Mouse (Mus musculus): Measurements from ENCODE around the gene Slc27a1. TPM values are rescaled to one million over a fixed set of nuclear protein-coding genes. Genes with fewer than 3 reads are reported as not detected.

Slc27a1 gene
- polyA plus RNA-seq, 1 experiment from 2014 or later = 51.1 TPM

DNA sequence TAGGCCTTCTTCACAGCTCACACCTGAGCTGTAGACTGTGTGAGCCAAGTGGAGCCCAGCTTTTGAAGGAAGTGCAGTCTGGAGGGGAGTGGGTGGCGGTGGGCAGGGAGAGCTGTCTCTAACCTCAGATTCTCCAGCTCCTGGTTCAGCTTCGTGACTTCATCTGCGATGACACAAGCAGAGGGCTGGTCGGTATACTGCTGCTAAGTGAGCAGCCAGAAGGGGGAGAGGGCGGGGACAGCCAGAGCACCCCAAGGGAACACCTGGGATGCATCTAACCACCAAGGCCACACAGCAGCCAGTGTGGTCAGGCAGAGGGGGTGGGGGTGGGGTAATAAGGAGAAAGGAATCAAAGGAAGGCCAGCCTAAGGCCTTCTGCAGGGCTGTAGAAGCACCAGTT, 33.0 kb upstream of the Slc27a1 start:
- Histone ChIP-seq H3K4me3 (replicated peaks) (no peak overlapping the region), H3K9ac (no peak overlapping the region), H3K9me3 (replicated peaks) (no peaks in the 10 kb centered on the region), H3K27me3 (no peaks in the 10 kb centered on the region; the same call in 1 of the 2 replicates), H3K27ac (replicated peaks) (no peak overlapping the region), H3K4me1 (peaks cover 13% of the 10 kb centered on the region), H3K36me3 (no peaks in the 10 kb centered on the region), H3K4me2 (replicated peaks) (no peak overlapping the region)
- no peak for ATAC-seq (ENCODE audit: insufficient number of reproducible peaks, low FRiP score, low TSS enrichment, low read depth)
- WGBS = 62% methylated on average over 5 of the region's 5 CpGs

DNA sequence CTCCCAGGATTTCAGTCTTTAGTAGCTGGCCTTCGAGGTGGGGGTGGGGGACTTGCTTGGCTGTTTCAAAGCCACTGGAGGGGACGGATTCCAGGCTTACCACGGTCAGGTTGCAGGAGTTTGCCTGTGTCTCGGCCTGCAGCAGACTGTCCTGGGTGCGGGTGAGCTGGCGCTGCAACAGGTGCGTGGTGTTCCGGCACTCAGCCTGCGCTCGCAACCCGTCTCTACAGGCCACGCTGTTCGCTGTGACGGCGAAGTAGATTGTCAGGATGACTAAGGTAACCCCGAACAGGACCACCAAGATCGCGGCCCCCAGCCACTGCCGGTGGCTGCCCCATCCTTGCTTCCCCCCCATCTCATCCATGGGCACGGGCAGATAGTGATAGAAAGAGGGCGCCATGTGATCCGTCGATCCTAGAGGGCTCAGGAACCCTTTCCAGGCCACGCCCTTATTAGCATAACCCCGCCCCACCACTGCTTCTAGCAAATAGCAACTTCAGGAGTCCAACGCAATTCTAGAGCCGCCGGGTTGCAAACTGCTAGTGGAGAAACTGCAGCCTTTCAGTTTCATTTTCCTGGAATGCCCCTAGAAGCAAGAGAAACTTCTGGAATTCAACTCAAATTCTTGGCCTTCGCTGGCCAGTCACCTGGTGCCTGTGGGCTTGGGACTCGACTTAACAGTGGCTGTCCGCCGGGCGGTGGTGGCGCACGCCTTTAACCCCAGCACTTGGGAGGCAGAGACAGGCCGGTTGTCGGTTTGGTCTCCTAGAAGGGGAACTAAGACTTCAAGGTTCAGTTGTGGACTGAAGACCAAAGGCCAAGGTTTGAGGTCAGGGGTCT, 31.4 kb upstream of the Slc27a1 start, which contains the start of gene Bst2:
Bst2 (minus strand) TSS at position 429 of the 840 bp plus-strand sequence.
- peak within 1 kb of the TSS; percentile 43; the same call in 1 of the 2 replicates for H3K9ac ChIP-seq
- peak within 1 kb of the TSS; percentile 62 for H3K4me2 ChIP-seq (replicated peaks)
- peak; percentile 81; the same call in 1 of the 2 replicates for ATAC-seq (ENCODE audit: insufficient number of reproducible peaks, low FRiP score, low TSS enrichment, low read depth)
- no peaks in the 10 kb centered on the region; the same call in 1 of the 2 replicates for H3K27me3 ChIP-seq
- no peaks in the 10 kb centered on the region for H3K9me3 ChIP-seq (replicated peaks)
- H3K27ac ChIP-seq (replicated peaks) = peak within 1 kb of the TSS; percentile 61
- no peaks in the 10 kb centered on the region for H3K36me3 ChIP-seq
- peak within 1 kb of the TSS; percentile 47 for H3K4me3 ChIP-seq (replicated peaks)
- WGBS = 2% methylated on average over 37 of the region's 37 CpGs
- peaks cover 13% of the 10 kb centered on the region for H3K4me1 ChIP-seq

DNA sequence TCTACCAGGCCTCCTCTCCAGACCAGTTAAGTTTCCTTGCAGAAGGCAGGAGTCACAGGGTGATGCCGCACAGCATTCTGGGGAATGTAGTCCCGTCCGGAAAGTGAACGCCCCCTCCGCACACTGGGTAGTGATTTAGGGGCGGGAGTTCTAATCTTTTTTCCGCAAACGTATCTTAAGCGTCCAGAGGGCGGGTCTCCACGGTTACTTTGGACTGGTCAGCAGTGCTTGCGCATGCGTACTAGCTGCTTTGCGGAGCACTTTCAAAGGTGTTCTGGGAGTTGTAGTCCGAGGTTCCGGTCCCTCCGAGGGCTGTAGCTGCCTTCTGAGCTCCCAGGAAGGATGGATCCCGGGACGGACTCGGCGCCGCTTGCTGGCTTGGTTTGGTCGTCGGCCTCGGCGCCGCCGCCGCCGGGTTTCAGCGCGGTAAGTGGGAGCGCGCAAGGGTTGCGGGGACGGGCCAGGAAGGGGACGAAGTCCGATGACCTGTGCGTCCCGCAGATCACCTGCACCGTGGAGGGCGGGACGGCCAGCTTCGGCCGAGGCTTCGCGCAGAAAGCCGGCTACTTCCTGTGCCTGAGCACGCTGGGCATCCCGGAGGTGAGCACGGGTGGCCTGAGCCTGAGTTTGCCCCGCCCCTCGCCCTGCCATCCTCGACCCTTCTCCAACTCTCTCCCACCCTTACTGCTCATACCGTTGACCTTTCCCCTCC, 25.9 kb upstream of the Slc27a1 start, which contains the start of gene Mvb12a:
Mvb12a (plus strand) TSS at position 291 of the 712 bp plus-strand sequence.
- Histone ChIP-seq H3K27ac (replicated peaks) (peak within 1 kb of the TSS; percentile 51; the same call in 1 of the 2 replicates), H3K27me3 (no peaks in the 10 kb centered on the region), H3K4me3 (replicated peaks) (peak within 1 kb of the TSS; percentile 98), H3K4me2 (replicated peaks) (peak within 1 kb of the TSS; percentile 75), H3K4me1 (peaks cover 15% of the 10 kb centered on the region), H3K9me3 (replicated peaks) (no peaks in the 10 kb centered on the region), H3K36me3 (peaks cover 21% of the 10 kb centered on the region), H3K9ac (peak within 1 kb of the TSS; percentile 94)
- WGBS = under 1% methylated on average over 54 of the region's 55 CpGs
- ATAC-seq (ENCODE audit: insufficient number of reproducible peaks, low FRiP score, low TSS enrichment, low read depth) = peak; percentile 96

DNA sequence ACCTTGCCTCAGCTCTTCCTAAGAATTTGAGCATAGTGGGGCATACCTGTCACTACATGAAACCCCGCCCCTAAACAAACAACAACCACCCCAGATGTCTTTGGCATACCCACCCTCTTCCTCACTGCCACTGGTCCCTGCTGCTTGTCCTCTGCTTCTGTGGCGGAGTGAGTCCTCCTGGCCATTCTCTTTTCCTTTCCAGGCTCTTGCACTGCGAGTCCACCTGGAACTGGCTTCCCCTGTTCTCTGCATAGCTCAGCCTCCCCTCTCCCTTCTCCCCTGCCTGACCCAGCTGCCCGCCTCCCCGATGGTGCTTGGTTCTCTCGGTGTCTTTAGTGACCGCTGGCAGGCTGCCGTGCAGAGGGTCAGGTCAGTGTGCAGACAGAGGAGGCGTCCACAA, 24.9 kb upstream of the Slc27a1 start:
- H3K4me3 ChIP-seq (replicated peaks) = peak overlapping the region; percentile 98
- H3K4me1 ChIP-seq = peaks cover 10% of the 10 kb centered on the region
- H3K27me3 ChIP-seq = no peaks in the 10 kb centered on the region
- H3K27ac ChIP-seq (replicated peaks) = no peak overlapping the region
- peak overlapping the region; percentile 75 for H3K4me2 ChIP-seq (replicated peaks)
- no peaks in the 10 kb centered on the region for H3K9me3 ChIP-seq (replicated peaks)
- peaks cover 30% of the 10 kb centered on the region for H3K36me3 ChIP-seq
- 87% methylated on average over 9 of the region's 9 CpGs for WGBS
- no peak for ATAC-seq (ENCODE audit: insufficient number of reproducible peaks, low FRiP score, low TSS enrichment, low read depth)
- H3K9ac ChIP-seq = no peak overlapping the region; the same call in 1 of the 2 replicates

DNA sequence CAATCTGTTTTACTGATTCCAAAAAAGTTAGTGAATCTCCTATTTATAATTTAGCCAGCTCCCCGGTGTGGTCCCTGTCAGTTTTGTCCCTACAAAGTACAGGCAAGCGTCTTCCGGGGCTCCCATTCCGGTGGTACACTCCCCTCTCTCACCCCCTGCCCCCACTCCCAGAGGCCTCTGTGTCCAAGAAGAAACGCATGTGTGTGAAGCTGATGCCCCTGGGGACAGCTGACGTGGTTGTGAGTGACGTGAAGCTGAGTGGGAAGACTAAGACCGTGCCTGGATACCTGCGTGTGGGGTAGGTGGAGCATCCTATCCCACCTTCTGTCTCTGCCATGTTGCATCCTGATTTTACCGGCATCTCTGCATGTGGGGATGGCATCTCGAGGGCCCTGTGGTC, 23.6 kb upstream of the Slc27a1 start:
- no peak for ATAC-seq (ENCODE audit: insufficient number of reproducible peaks, low FRiP score, low TSS enrichment, low read depth)
- WGBS = 77% methylated on average over 11 of the region's 11 CpGs
- Histone ChIP-seq H3K4me2 (replicated peaks) (no peak overlapping the region), H3K9ac (no peak overlapping the region), H3K4me1 (peaks cover 10% of the 10 kb centered on the region), H3K9me3 (replicated peaks) (no peaks in the 10 kb centered on the region), H3K27me3 (no peaks in the 10 kb centered on the region), H3K4me3 (replicated peaks) (no peak overlapping the region), H3K27ac (replicated peaks) (no peak overlapping the region), H3K36me3 (peaks cover 31% of the 10 kb centered on the region)

DNA sequence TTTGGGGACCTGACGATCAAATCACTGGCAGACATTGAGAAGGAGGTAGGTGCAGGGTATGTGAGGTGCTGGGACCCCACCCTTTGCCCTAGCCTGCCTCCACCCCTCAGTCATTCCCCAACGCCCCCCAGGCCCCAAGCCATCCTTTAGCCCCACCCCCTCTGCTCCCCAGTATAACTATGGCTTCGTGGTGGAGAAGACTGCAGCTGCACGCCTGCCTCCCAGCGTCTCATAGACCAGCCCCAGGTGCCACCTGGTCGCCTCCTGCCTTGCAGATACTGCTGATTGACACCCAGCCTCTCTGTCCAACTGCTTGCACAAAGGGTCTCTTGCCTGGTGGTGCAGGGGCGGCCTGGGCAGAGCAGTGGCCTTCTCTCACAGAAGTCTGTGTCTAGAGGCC, 21.1 kb upstream of the Slc27a1 start:
- WGBS = 82% methylated on average over 7 of the region's 7 CpGs
- no peak overlapping the region for H3K9ac ChIP-seq
- peaks cover 31% of the 10 kb centered on the region for H3K36me3 ChIP-seq
- H3K9me3 ChIP-seq (replicated peaks) = no peaks in the 10 kb centered on the region
- no peaks in the 10 kb centered on the region for H3K27me3 ChIP-seq
- H3K4me3 ChIP-seq (replicated peaks) = no peak overlapping the region
- no peak overlapping the region for H3K27ac ChIP-seq (replicated peaks)
- no peak overlapping the region for H3K4me2 ChIP-seq (replicated peaks)
- no peak for ATAC-seq (ENCODE audit: insufficient number of reproducible peaks, low FRiP score, low TSS enrichment, low read depth)
- H3K4me1 ChIP-seq = peaks cover 10% of the 10 kb centered on the region

DNA sequence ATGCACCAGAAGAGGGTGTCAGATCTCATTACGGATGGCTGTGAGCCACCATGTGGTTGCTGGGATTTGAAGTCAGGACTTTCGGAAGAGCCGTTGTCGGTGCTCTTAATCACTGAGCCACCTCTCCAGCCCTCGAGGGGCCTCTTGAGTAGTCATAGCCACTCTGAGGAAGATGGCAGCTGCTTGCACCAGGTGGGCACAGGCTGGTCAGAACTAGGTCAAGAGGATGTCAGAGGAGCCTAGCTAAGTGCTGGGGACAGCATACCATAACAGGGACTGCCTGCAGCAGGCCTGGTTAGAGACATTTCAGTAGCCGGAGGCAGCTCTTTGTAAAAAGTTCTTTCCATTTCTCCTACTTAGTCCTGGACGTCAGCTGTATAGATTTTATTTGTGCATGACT, 17.9 kb upstream of the Slc27a1 start:
- Histone ChIP-seq H3K9me3 (replicated peaks) (no peaks in the 10 kb centered on the region), H3K4me2 (replicated peaks) (no peak overlapping the region), H3K4me3 (replicated peaks) (no peak overlapping the region), H3K36me3 (peaks cover 24% of the 10 kb centered on the region), H3K9ac (no peak overlapping the region), H3K27me3 (no peaks in the 10 kb centered on the region), H3K27ac (replicated peaks) (no peak overlapping the region), H3K4me1 (no peaks in the 10 kb centered on the region)
- ATAC-seq (ENCODE audit: insufficient number of reproducible peaks, low FRiP score, low TSS enrichment, low read depth) = no peak
- 59% methylated on average over 7 of the region's 7 CpGs for WGBS

DNA sequence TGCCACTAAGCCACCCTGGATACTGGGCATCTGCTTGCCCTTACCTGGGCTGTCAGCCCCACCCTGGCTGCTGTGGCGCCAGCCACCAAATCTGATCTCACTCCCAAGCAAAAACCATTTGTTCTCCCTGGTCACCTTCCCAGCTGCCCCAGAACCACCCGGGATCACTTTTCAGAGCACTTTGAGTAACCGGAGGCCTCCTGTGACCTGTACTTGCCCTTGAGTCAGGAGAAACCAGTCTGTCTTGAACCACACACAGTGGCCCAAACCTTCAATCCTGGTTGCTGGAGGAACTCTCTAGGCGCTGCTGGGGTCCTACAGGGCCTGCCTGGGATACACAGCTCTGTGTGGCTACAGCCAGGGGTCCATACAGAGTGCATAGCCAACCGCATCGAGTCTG, 15.9 kb upstream of the Slc27a1 start:
- 39% methylated on average over 6 of the region's 6 CpGs for WGBS
- H3K27ac ChIP-seq (replicated peaks) = no peak overlapping the region
- H3K9me3 ChIP-seq (replicated peaks) = no peaks in the 10 kb centered on the region
- no peak for ATAC-seq (ENCODE audit: insufficient number of reproducible peaks, low FRiP score, low TSS enrichment, low read depth)
- H3K36me3 ChIP-seq = peaks cover 10% of the 10 kb centered on the region
- H3K4me3 ChIP-seq (replicated peaks) = no peak overlapping the region
- H3K4me1 ChIP-seq = no peaks in the 10 kb centered on the region
- peaks cover 16% of the 10 kb centered on the region for H3K27me3 ChIP-seq
- H3K4me2 ChIP-seq (replicated peaks) = no peak overlapping the region
- H3K9ac ChIP-seq = no peak overlapping the region

DNA sequence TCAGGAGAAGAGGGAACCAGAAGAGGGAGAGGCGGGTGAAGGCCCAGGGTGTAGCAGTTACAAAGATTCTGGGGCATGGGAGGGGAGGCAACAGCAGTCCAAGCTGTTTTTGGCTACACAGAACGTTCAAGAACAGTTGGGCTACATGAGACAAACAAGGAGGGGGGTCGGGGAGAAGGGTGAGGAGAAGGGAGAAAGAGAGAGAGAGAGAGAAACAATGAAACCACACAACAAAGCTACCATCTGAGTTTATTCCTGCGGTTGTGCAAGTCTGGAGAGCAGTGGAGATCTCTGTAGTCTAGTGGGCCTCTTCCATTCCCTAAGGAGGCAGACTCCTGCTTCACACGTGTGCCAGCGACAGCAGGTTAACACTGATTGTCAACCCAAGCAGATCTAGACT, 14.7 kb upstream of the Slc27a1 start:
- no peaks in the 10 kb centered on the region for H3K9me3 ChIP-seq (replicated peaks)
- peaks cover 28% of the 10 kb centered on the region for H3K27me3 ChIP-seq
- no peak overlapping the region for H3K4me2 ChIP-seq (replicated peaks)
- ATAC-seq (ENCODE audit: insufficient number of reproducible peaks, low FRiP score, low TSS enrichment, low read depth) = no peak
- no peaks in the 10 kb centered on the region for H3K36me3 ChIP-seq
- WGBS = 56% methylated on average over 6 of the region's 6 CpGs
- peaks cover 12% of the 10 kb centered on the region for H3K4me1 ChIP-seq
- no peak overlapping the region for H3K9ac ChIP-seq
- H3K4me3 ChIP-seq (replicated peaks) = no peak overlapping the region
- H3K27ac ChIP-seq (replicated peaks) = no peak overlapping the region

DNA sequence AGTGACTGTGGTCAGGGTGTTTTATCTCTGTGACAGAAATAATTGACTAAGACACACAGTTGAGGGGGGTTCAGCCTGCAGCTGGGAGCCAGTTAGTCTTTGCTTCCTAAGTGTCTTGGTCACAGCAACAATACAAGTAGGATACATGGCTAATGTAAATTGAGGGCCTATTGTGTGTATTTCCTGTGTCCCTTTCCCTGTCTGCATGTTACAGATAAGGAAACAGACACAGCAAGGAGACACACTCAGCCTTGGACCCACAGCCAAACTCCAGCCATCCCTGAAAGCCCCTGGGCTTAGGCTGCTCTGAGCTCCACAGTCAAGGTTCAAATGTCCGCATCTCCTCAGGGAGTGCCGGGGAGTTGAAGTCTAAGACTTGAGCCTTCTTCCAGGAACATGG, 14.0 kb upstream of the Slc27a1 start:
- Histone ChIP-seq H3K9ac (no peak overlapping the region), H3K4me2 (replicated peaks) (no peak overlapping the region), H3K36me3 (no peaks in the 10 kb centered on the region), H3K27ac (replicated peaks) (no peak overlapping the region), H3K4me3 (replicated peaks) (no peak overlapping the region), H3K27me3 (peaks cover 34% of the 10 kb centered on the region), H3K4me1 (peaks cover 15% of the 10 kb centered on the region), H3K9me3 (replicated peaks) (no peaks in the 10 kb centered on the region)
- no peak for ATAC-seq (ENCODE audit: insufficient number of reproducible peaks, low FRiP score, low TSS enrichment, low read depth)
- 75% methylated on average over 2 of the region's 2 CpGs for WGBS

Data from embryonic facial prominence, embryonic 15.5 days (tissue).